Mouse (Mus musculus): ENCODE results near the gene Tead4. TPM values are rescaled to one million over a fixed set of nuclear protein-coding genes. Genes with fewer than 3 reads are reported as not detected.

Gene Tead4
- polyA plus RNA-seq, 1 experiment from 2014 or later: 2.3 TPM

GRCm38 (mm10) chr6:128298246-128298645 is 2.4 kb downstream of the Tead4 start:
- peaks cover 15% of the 10 kb centered on the region for H3K4me1 ChIP-seq (ENCODE audit: control insufficient read depth, insufficient read depth, low read length)
- no peaks in the 10 kb centered on the region for H3K36me3 ChIP-seq (ENCODE audit: control insufficient read depth, insufficient read depth, low read length)
- peaks cover 2% of the 10 kb centered on the region; the same call in 1 of the 2 replicates for H3K9me3 ChIP-seq (replicated peaks; ENCODE audit: control insufficient read depth, low read length)
- H3K4me3 ChIP-seq (ENCODE audit: low read depth, low read length): no peak overlapping the region
- WGBS (ENCODE audit: insufficient replicate concordance): 26% methylated on average over 7 of the region's 7 CpGs
- no peak overlapping the region for H3K27ac ChIP-seq (ENCODE audit: low read depth, low read length)
- H3K9ac ChIP-seq (ENCODE audit: low read depth, low read length): no peak overlapping the region
- ATAC-seq (replicated peaks; ENCODE audit: insufficient number of reproducible peaks, low FRiP score, low TSS enrichment): no peak
- H3K27me3 ChIP-seq (ENCODE audit: control insufficient read depth, insufficient read depth, low read length): peaks cover 18% of the 10 kb centered on the region
- no peak overlapping the region for H3K4me2 ChIP-seq

- no peaks in the 10 kb centered on the region for H3K36me3 ChIP-seq (ENCODE audit: control insufficient read depth, insufficient read depth, low read length)
- 28% methylated on average over 11 of the region's 11 CpGs for WGBS (ENCODE audit: insufficient replicate concordance)
- peak overlapping the region; percentile 18; the same call in 1 of the 2 replicates for H3K27ac ChIP-seq (ENCODE audit: low read depth, low read length)
- peaks cover 18% of the 10 kb centered on the region for H3K27me3 ChIP-seq (ENCODE audit: control insufficient read depth, insufficient read depth, low read length)
- H3K4me1 ChIP-seq (ENCODE audit: control insufficient read depth, insufficient read depth, low read length): peaks cover 15% of the 10 kb centered on the region
- ATAC-seq (replicated peaks; ENCODE audit: insufficient number of reproducible peaks, low FRiP score, low TSS enrichment): no peak
- no peak overlapping the region for H3K9ac ChIP-seq (ENCODE audit: low read depth, low read length)
- H3K9me3 ChIP-seq (replicated peaks; ENCODE audit: control insufficient read depth, low read length): no peaks in the 10 kb centered on the region
- H3K4me3 ChIP-seq (ENCODE audit: low read depth, low read length): no peak overlapping the region
- no peak overlapping the region for H3K4me2 ChIP-seq
Observed at GRCm38 (mm10) chr6:128296750-128297393, 3.8 kb downstream of the Tead4 start.

- H3K27ac ChIP-seq (ENCODE audit: low read depth, low read length): peak overlapping the region; percentile 18; the same call in 1 of the 2 replicates
- peaks cover 15% of the 10 kb centered on the region for H3K4me1 ChIP-seq (ENCODE audit: control insufficient read depth, insufficient read depth, low read length)
- H3K9me3 ChIP-seq (replicated peaks; ENCODE audit: control insufficient read depth, low read length): no peaks in the 10 kb centered on the region
- no peak for ATAC-seq (replicated peaks; ENCODE audit: insufficient number of reproducible peaks, low FRiP score, low TSS enrichment)
- no peak overlapping the region for H3K4me3 ChIP-seq (ENCODE audit: low read depth, low read length)
- 23% methylated on average over 6 of the region's 6 CpGs for WGBS (ENCODE audit: insufficient replicate concordance)
- peaks cover 18% of the 10 kb centered on the region for H3K27me3 ChIP-seq (ENCODE audit: control insufficient read depth, insufficient read depth, low read length)
- no peak overlapping the region for H3K9ac ChIP-seq (ENCODE audit: low read depth, low read length)
- H3K4me2 ChIP-seq: no peak overlapping the region; the same call in 1 of the 2 replicates
- no peaks in the 10 kb centered on the region for H3K36me3 ChIP-seq (ENCODE audit: control insufficient read depth, insufficient read depth, low read length)
Observed at GRCm38 (mm10) chr6:128295876-128296749, 4.5 kb downstream of the Tead4 start.

- H3K27ac ChIP-seq (ENCODE audit: low read depth, low read length): no peak overlapping the region
- ATAC-seq (replicated peaks; ENCODE audit: insufficient number of reproducible peaks, low FRiP score, low TSS enrichment): no peak
- H3K4me1 ChIP-seq (ENCODE audit: control insufficient read depth, insufficient read depth, low read length): peaks cover 9% of the 10 kb centered on the region
- H3K9ac ChIP-seq (ENCODE audit: low read depth, low read length): no peak overlapping the region
- no peaks in the 10 kb centered on the region for H3K36me3 ChIP-seq (ENCODE audit: control insufficient read depth, insufficient read depth, low read length)
- H3K4me2 ChIP-seq: no peak overlapping the region
- WGBS (ENCODE audit: insufficient replicate concordance): 81% methylated on average over 5 of the region's 5 CpGs
- no peaks in the 10 kb centered on the region for H3K9me3 ChIP-seq (replicated peaks; ENCODE audit: control insufficient read depth, low read length)
- H3K27me3 ChIP-seq (ENCODE audit: control insufficient read depth, insufficient read depth, low read length): no peaks in the 10 kb centered on the region
- H3K4me3 ChIP-seq (ENCODE audit: low read depth, low read length): no peak overlapping the region
Observed at GRCm38 (mm10) chr6:128291284-128291683, 9.3 kb downstream of the Tead4 start.

GRCm38 (mm10) chr6:128288681-128289080 is 11.9 kb downstream of the Tead4 start:
- no peak for ATAC-seq (replicated peaks; ENCODE audit: insufficient number of reproducible peaks, low FRiP score, low TSS enrichment)
- Histone ChIP-seq H3K4me1 (ENCODE audit: control insufficient read depth, insufficient read depth, low read length) (peaks cover 18% of the 10 kb centered on the region), H3K4me3 (ENCODE audit: low read depth, low read length) (no peak overlapping the region), H3K9ac (ENCODE audit: low read depth, low read length) (no peak overlapping the region), H3K27ac (ENCODE audit: low read depth, low read length) (no peak overlapping the region), H3K27me3 (ENCODE audit: control insufficient read depth, insufficient read depth, low read length) (no peaks in the 10 kb centered on the region), H3K9me3 (replicated peaks; ENCODE audit: control insufficient read depth, low read length) (no peaks in the 10 kb centered on the region), H3K4me2 (no peak overlapping the region), H3K36me3 (ENCODE audit: control insufficient read depth, insufficient read depth, low read length) (no peaks in the 10 kb centered on the region)
- WGBS (ENCODE audit: insufficient replicate concordance): 90% methylated on average over 6 of the region's 6 CpGs

- H3K4me3 ChIP-seq (ENCODE audit: low read depth, low read length): peak overlapping the region; percentile 38
- peak overlapping the region; percentile 12; the same call in 1 of the 2 replicates for H3K27ac ChIP-seq (ENCODE audit: low read depth, low read length)
- 5% methylated on average over 16 of the region's 16 CpGs for WGBS (ENCODE audit: insufficient replicate concordance)
- H3K9ac ChIP-seq (ENCODE audit: low read depth, low read length): peak overlapping the region; percentile 43; the same call in 1 of the 2 replicates
- H3K4me1 ChIP-seq (ENCODE audit: control insufficient read depth, insufficient read depth, low read length): peaks cover 18% of the 10 kb centered on the region
- H3K4me2 ChIP-seq: peak overlapping the region; percentile 71
- ATAC-seq (replicated peaks; ENCODE audit: insufficient number of reproducible peaks, low FRiP score, low TSS enrichment): peak; percentile 74
- no peaks in the 10 kb centered on the region for H3K36me3 ChIP-seq (ENCODE audit: control insufficient read depth, insufficient read depth, low read length)
- no peaks in the 10 kb centered on the region for H3K9me3 ChIP-seq (replicated peaks; ENCODE audit: control insufficient read depth, low read length)
- no peaks in the 10 kb centered on the region for H3K27me3 ChIP-seq (ENCODE audit: control insufficient read depth, insufficient read depth, low read length)
Observed at GRCm38 (mm10) chr6:128285792-128286430, 14.7 kb downstream of the Tead4 start.

- H3K4me2 ChIP-seq: no peak overlapping the region
- peaks cover 21% of the 10 kb centered on the region for H3K4me1 ChIP-seq (ENCODE audit: control insufficient read depth, insufficient read depth, low read length)
- H3K4me3 ChIP-seq (ENCODE audit: low read depth, low read length): no peak overlapping the region
- ATAC-seq (replicated peaks; ENCODE audit: insufficient number of reproducible peaks, low FRiP score, low TSS enrichment): no peak
- H3K36me3 ChIP-seq (ENCODE audit: control insufficient read depth, insufficient read depth, low read length): no peaks in the 10 kb centered on the region
- H3K9ac ChIP-seq (ENCODE audit: low read depth, low read length): no peak overlapping the region
- WGBS (ENCODE audit: insufficient replicate concordance): 61% methylated on average over 3 of the region's 3 CpGs
- H3K27me3 ChIP-seq (ENCODE audit: control insufficient read depth, insufficient read depth, low read length): no peaks in the 10 kb centered on the region
- no peaks in the 10 kb centered on the region for H3K9me3 ChIP-seq (replicated peaks; ENCODE audit: control insufficient read depth, low read length)
- H3K27ac ChIP-seq (ENCODE audit: low read depth, low read length): no peak overlapping the region
Observed at GRCm38 (mm10) chr6:128282126-128282525, 18.5 kb downstream of the Tead4 start.

- Histone ChIP-seq H3K27ac (ENCODE audit: low read depth, low read length) (no peak overlapping the region), H3K9ac (ENCODE audit: low read depth, low read length) (no peak overlapping the region), H3K9me3 (replicated peaks; ENCODE audit: control insufficient read depth, low read length) (no peaks in the 10 kb centered on the region), H3K27me3 (ENCODE audit: control insufficient read depth, insufficient read depth, low read length) (no peaks in the 10 kb centered on the region), H3K36me3 (ENCODE audit: control insufficient read depth, insufficient read depth, low read length) (no peaks in the 10 kb centered on the region), H3K4me1 (ENCODE audit: control insufficient read depth, insufficient read depth, low read length) (peaks cover 9% of the 10 kb centered on the region), H3K4me3 (ENCODE audit: low read depth, low read length) (no peak overlapping the region), H3K4me2 (no peak overlapping the region)
- no peak for ATAC-seq (replicated peaks; ENCODE audit: insufficient number of reproducible peaks, low FRiP score, low TSS enrichment)
- WGBS (ENCODE audit: insufficient replicate concordance): 49% methylated on average over 14 of the region's 14 CpGs
Observed at GRCm38 (mm10) chr6:128280472-128281145, 20.0 kb downstream of the Tead4 start.

Data from heart, embryonic 11.5 days (tissue).